Mouse (Mus musculus) mammary gland, adult 2 months (tissue): Measurements from ENCODE around the gene Il2ra. TPM values are rescaled to one million over a fixed set of nuclear protein-coding genes. Genes with fewer than 3 reads are reported as not detected.

Source experiments
- polyA plus RNA-seq: library from polyadenylated mRNA; depleted of rRNA; stranded (reverse); fragments of >200 nt; gene quantifications from 2 replicates; pipeline ENCODE4 v1.2.3, GENCODE M21; 2012; ENCODE audit warnings: low replicate concordance; rRNA removed

Gene Il2ra
- 2.5 and 3.7 TPM in 2 replicates for polyA plus RNA-seq

DNA sequence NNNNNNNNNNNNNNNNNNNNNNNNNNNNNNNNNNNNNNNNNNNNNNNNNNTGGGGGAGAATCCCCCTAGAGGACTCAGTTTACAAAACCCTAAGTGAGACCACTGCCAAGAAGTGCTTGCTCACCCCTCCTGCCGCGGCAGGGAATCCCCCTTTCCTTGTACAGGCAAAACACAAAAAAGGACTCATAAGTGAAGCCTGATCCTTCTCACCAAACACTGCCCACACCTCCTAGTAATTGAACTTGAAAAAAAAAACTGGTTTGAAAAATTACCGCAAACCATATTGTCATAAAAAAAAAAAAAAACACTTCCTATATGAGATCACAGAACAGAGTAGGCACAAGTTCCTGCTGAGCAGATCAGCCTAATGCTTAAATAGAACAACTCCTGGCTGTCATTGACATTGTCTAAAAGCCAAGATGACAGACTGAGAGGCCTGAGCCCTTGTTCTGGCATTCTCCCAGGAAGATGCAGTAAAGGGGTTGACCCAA, at the start of gene Il2ra:
Gene Il2ra (plus strand): TSS at position 357 of the 491 bp plus-strand sequence.

DNA sequence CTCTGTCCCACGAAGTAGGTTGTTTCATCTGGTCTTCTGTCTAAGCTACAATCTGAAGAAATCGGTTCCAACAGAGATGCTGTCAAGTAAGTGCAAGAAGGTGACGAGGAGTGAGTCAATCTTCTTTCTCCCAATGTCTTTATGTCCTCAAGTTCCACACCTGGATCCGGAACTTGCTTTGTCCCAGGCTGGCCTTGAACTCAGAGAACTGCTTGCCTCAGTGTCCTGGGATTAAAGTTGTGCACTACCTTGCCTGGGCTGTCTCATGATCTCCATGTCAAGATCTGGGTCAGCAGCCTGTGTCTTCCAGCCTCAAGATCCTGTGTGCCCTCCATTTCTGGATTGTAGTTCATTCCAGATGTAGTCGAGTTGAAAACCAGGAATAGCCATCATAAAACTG, 38.6 kb upstream of the Il2ra start, which contains the start of gene Rbm17:
Gene Rbm17 (minus strand): TSS at position 101 of the 400 bp plus-strand sequence.

DNA sequence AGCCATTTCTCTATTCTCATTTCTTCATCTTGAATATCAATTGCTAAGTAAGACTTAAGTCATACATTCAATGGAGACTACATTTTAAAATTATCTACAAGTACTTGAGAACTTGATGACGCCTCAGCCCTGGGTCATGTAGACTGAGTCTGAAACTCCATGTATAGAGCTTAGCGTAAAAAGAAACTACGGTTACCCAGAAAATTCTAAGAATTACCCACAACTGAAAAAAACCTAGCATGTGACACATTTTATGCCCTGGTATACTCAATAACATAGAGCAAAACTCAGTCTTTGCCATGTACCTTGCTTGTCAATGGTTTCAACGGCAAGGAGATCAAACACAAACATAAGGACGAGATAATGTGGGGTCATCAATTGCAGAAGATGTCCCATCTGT, 16.7 kb upstream of the Il2ra start, which contains the start of gene Gm17490:
Gene Gm17490 (minus strand): TSS at position 375 of the 400 bp plus-strand sequence.

DNA sequence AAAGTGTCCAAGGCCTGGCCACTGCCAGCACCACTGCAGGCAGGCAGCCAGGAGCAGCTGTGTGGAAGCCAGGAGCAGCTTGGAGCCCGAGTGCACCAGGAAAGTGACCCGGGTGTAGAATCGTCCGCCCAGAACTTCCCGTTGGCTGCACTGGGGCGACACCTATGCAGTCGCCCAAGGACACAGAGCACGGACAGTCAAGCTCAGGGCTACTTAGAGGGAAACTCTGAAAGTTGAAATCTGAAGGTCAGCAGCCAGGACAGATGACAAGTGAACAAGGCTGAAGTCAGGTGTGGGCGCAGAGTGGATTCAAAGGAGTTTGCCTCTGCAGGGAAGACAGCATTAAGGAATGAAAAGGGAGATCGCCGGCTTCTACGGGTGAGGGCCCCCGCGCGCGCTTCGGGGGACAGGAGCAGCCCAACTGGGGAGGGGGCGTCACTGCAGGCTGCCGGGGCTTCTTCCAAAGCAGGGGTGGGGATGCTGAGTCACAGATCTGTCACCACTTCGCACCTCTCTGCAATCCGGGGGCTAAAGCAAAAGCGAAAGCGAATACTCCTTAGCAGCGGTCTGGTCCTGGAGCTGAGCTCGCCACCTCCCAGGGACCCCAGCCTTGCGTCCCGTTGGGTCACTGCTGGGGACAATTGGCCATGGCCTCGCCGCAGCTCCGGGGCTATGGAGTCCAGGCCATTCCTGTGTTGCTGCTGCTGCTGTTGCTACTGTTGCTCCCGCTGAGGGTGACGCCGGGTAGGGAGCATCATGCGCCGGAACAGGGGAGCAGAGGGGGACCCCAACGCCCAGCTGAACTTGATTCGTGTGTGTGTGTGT, 62.8 kb downstream of the Il2ra start, which contains the start of gene Il15ra:
Gene Il15ra (plus strand): TSS at position 90 of the 825 bp plus-strand sequence.

Other genes with a start within 250 kb of the Il2ra start
- 116 and 212 TPM in 2 replicates for gene Pfkfb3, start 88.7 kb upstream of the Il2ra start, polyA plus RNA-seq
- 32.3 and 41.1 TPM in 2 replicates for gene Rbm17, start 38.7 kb upstream of the Il2ra start, polyA plus RNA-seq
- not detected in 2 replicates for gene Gm17490, start 16.5 kb upstream of the Il2ra start, polyA plus RNA-seq
- gene Il15ra, start 62.5 kb downstream of the Il2ra start, polyA plus RNA-seq: 83.0 and 91.8 TPM in 2 replicates
- gene Fbh1, start 134.8 kb downstream of the Il2ra start, polyA plus RNA-seq: 45.3 and 59.4 TPM in 2 replicates
- gene Ankrd16, start 135.1 kb downstream of the Il2ra start, polyA plus RNA-seq: 64.7 and 79.6 TPM in 2 replicates